Mouse (Mus musculus) layer of hippocampus, adult 9-10 months (tissue): ENCODE measurements at regions not wholly inside any gene's neighbourhood (a gene's known extent, or its start where the extent isn't known, plus 50 kb on each side); places are given as distances from the start of the nearest gene placed in this dataset.
A peak's percentile ranks its signal among the peaks of the same experiment; 100 is the strongest.
"Not testable (repeated sequence)": the region's sequence is repeated elsewhere in the genome, so short reads cannot be mapped to it uniquely, and the experiment has no call there.

Source experiments
- DNase-seq: peaks from one replicate; pipeline ENCODE4 v3.0.0; 2022; ENCODE audit warnings: low spot score

DNA sequence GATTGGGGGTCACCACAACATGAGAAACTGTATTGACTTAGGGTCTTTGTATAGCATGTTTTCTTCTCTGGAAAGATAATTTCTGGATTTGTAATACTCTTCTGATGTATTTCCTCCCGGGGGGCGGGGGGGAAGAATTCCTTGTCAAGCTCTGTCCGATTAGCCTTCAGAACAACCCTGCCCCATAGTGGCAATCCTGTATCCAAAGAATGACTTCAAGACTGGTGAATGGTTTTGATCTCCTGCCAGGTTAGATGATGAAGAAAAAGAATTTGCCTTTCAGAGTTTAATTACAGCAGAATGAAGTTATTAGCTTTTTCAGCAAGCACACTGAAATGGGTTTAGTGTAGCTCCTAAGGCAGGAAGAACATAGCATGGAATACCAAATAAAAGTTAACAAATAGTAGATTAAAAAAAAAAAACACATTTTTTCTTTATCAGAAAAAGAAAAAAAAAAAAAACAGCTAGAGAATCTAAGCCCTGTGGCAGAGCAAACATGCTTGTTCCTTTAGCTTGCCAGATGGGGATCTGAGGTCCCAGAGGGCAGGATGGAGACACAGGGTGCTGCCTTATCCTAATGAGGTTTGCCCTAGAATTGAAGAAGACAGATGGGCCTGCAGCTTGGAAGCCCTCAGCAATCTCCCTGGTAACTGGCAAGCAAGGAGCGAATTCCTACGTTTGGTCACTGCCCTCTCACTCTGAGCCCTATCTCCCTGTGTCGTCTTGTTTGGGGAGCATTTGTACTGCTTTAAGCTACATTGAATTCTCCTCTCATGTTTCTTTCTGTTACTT lies 280.9 kb upstream of the Gm9972 start:
- DNase-seq: no peak

- no peak for DNase-seq
Measured at GRCm38 (mm10) chr11:42755415-42755814, 280.1 kb upstream of the Gm9972 start.

- DNase-seq: no peak
Measured at GRCm38 (mm10) chr11:42765213-42765612, 270.3 kb upstream of the Gm9972 start.

DNA sequence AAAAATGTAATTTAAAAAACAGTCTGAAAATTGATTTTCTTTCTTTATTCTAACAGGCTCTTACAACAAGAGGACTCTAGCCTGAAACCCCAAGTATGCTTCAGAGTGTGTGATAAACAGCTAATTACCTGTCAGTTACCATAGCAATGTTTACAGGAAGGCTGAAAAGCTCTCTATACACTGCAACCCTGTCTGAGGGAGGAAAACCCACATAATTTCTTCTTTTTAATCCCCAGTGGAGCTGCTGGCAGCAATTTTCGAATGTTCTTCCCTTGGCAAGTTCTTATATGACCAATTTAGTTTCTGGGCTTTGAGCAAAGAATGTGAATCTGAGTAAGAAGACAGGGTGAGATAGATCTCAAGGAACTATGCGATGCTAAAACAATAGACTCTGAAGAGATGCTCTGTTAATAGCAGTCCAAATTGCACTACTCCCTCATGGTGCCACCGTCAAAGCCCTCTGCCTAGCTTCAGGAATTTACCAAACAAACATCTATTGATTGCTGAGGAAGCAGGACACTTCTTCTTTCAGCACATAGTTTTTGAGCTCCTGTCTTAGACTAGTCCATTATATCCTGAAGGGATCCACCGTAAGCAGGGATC lies 260.4 kb upstream of the Gm9972 start:
- no peak for DNase-seq

DNA sequence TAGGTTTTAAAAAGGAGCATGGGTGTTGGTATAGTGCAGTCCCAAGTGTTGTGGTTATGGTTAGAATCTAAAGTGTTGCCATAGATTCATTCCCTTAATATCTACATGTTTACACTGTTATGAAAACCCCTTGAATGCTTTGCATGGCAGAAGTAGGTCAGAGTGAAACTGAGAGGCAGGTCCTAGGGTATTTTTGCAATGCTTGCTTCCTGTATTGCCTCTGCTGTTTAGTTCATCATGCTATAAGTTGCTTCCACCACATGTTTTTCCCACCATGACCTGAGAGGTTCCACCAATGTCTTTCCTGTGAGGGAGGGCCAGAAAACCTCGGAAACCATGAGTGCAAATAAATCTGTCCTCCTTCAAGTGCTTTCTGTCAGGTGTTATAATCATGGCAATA lies 224.1 kb upstream of the Gm9972 start:
- DNase-seq: no peak

GRCm38 (mm10) chr11:42815753-42816152 lies 219.8 kb upstream of the Gm9972 start:
- no peak for DNase-seq

DNA sequence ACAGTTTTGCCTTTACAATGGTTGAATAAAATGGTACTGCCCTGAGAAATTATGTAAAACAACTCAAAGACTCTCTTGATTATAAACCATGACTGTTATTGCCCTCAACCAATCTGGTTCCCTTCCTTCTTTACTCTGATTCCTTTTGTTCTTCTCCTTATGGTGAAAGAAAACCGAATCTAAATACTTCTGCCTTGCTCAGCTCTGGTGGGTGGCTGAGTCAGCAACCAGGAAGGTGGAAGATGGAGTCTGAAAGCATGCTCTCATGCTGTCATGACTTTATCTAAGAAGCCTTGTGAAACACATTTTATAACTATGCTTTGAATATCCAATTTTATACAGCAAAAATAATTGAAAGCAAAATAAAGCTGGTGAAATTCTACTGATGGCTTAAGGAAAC lies 212.7 kb upstream of the Gm9972 start:
- DNase-seq: no peak

- DNase-seq: no peak
Measured at GRCm38 (mm10) chr11:42845795-42846194, 189.8 kb upstream of the Gm9972 start.

- no peak for DNase-seq
Measured at GRCm38 (mm10) chr11:42854411-42854810, 181.1 kb upstream of the Gm9972 start.

DNA sequence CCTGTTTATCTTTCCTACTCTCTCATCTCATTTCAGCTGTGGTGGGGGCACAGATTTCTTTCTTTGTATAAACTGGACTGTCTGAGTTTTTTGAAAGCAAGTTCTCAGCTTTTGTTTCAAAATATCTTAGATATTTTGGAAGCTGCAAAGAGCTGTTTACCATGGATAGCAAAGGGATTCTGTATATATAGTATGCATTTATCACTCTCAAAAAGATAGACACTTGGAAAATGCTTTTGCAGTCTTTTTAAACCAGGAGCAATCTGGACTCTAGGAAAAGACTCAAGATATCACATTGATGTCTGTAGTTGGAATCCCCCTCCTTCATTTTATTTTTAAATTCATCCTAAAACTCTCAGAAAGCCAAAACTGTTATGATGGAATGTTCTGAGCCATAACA lies 177.9 kb upstream of the Gm9972 start:
- DNase-seq: no peak

DNA sequence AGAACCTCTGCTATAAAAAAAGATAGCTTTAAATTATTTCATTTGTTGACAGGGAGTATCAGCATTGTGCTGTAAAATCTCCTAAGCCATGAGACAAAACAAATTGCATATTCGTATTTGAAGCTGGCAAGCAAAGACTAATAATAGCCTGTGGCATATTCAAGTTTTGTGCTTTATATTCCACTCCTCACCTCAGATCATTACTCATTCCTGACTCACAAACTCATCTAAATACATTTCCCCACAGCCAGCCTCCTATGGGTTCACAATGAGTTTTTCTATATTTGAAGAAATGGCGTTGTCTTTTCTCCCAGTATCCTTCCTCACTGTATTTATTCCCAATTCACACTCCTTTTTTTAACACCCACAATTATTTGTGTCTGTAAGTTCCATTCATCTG lies 161.5 kb upstream of the Gm9972 start:
- no peak for DNase-seq

- DNase-seq: no peak
Measured at GRCm38 (mm10) chr11:42900024-42900423, 135.5 kb upstream of the Gm9972 start.

DNA sequence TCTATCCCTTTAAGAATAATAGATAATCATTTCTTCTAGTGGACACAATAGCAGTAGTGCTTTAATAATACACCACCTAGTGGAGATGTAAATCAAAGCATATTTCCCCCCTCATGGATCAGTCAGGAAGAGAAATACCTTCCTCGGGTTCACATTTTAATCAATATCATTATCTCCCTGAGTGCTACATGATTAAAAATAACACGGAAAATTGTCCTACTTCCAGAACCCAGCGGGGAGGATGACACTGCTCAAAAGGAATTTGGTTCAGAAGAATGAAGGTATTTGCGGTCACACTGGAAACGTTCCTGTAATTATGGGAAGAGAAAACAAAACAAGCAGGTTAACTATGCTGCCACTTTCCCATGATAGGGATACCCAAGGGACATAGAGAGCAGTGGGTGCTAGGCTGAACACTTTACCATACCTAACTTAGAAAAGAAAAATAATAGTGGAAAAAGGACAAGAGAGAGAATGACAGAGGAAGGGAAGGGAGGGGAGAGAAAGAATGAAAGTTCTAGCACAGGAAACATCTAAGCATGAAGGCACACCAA lies 132.0 kb upstream of the Gm9972 start:
- DNase-seq: no peak

- DNase-seq: no peak
Measured at GRCm38 (mm10) chr11:42905561-42905960, 130.0 kb upstream of the Gm9972 start.

DNA sequence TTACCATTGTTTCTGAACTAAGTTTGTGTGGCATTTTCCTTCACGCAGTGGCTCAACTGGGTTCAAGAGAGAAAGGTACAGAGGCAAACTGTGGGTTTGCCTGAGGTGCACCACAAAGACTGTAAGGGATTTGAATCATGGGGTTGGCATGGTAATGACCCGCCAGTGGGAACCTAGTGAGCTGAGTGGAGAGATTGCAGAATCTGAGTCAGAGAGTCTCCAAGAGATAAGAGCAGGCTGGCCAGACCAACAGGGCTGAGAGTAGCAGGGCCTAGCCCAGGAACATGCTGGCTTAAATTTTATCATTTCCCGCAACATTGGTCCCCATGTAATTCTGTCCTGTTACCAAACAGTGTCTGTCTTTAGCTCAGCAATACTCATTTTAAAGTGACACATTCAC lies 129.5 kb upstream of the Gm9972 start:
- no peak for DNase-seq

GRCm38 (mm10) chr11:42916421-42917181 lies 118.9 kb upstream of the Gm9972 start:
- no peak for DNase-seq

DNA sequence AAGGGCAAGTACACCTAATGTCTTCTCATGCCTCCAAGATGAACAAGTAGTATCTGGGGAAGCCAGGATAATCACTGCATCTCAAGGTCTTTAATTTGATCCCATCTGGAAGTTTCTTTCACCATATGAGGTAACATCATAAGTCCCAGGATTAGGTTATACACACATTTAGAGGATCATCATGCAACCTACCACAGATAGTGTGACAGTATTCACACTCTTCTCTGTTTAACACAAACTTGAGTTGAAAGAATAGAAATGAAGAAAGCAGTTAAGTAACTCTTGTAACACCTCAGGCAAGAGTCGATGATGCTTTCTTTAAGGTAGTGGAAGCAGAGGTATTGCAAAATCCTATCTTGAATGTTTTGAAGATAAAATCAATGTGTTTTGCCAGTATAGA lies 116.3 kb upstream of the Gm9972 start:
- DNase-seq: no peak

- DNase-seq: peak; percentile 59
Measured at GRCm38 (mm10) chr11:42927156-42927555, 108.4 kb upstream of the Gm9972 start.

- DNase-seq: peak; percentile 8
Measured at GRCm38 (mm10) chr11:42928916-42929315, 106.6 kb upstream of the Gm9972 start.

DNA sequence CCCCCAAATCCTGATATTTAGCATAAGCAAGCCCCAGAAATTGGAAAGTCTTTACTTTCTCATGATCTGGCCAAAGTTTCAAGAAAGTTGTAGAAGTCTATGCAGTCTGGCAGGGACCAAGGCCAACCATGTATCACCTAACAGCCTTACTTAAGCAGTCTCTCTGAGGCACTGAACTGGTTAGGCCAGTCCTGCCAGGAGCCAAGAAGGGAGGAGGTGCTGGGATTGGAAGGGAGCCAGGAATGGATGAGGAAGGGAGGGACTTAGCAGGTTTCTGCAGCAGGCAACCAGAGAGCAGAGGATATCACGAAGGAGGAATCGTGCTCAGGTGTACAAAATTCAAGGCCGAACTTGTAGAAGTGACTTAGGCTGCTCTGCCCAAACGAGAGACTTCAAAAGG lies 96.3 kb upstream of the Gm9972 start:
- not testable (repeated sequence) for DNase-seq

DNA sequence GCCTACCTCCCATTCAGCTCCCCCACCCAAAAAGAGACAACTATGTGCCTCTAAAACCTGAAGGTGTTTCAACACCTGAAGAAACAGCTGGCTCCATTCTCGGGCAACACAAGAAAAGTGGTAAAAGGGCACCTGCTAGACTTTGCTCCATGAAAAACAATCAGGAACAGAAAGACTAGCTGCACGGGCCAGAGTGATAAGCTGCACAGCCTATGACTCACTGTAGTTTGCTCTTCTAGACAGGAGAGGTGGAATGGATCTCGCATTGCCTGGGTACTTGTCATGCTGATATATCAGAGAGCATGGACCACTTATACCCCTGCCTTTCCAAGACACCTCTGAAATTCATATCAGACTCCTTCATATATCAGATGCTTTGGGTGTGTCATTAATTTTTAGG lies 94.0 kb upstream of the Gm9972 start:
- DNase-seq: no peak

GRCm38 (mm10) chr11:42942284-42942683 lies 93.3 kb upstream of the Gm9972 start:
- no peak for DNase-seq

- DNase-seq: no peak
Measured at GRCm38 (mm10) chr11:42944573-42944972, 91.0 kb upstream of the Gm9972 start.
